Mouse (Mus musculus): ENCODE measurements around the gene Ubxn6.

The Ubxn6 gene

DNA sequence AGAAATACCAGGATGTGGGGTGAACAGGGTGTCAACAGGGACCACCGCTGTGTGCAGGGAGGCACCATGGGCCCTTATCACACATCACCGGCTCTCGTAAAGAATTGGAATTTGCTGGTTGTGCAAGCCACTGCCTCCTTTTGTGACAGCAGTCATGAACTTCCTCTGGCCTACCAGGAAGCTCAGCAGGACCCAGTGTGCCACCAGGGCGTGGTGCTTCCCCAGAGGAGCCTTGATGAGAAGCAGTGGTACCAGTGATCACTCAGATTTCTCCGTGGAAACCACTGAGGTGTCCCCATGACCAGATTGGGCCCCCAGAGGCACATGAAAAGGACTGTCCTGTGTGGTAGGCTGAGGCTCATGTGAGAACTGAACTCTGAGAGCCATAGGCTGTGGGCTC, 51.4 kb downstream of the Ubxn6 start:
- no peak for DNase-seq (ENCODE audit: low spot score)

DNA sequence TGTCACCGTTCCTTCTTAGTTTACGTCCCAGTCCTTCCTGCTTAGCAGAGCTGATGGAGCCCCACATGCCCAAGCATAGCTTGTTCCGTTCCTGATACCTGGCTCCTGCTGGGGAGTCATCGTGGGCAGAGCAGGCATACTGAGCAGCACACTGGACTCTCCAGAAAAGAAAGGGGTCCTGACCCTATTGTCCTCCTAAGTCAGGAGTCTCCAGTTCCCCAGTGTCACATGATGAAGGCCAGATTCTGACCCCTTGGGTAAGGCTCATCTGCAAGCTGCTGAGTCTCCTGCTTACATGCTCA, 51.9 kb downstream of the Ubxn6 start:
- no peak for DNase-seq (ENCODE audit: low spot score)

DNA sequence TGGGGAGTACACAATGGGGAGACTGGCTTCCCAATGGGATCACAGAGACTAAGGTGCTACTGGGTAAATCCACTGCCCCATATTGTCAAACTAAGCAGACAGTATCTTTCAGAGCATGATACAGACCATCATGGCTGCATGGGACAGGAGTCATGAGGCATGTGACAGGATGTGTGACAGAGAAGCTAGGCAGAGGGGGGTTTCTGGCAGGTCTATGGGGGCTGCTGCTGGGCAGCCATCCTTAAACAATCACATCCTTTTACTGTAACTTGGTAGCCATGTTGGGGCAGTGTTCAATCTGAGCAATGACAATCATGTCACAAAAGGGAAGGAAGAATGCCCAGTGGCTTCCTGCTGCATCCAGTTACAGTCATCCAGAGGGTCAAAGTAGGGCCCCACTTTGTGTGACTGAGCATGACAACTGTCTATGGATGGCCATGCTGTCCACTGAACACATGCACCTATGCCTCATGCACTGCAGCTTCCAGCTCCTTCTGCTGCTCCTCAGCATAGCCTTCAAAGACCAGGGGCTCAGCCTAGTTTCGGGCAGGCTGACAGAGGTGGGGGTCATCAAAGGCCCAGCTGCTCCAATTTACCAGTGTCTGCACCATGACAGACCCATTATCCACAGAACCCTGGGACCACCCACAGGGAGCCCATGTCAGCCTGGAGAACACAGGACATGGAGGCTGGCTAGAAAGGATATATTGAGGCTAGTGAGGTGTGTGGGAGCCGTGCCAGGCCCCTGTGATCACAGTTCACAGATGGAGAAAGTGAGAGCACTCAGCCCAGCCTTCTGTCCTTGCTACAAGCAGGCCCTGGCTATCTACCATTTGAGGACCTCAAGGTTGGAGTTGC, 52.5 kb downstream of the Ubxn6 start:
- no peak for DNase-seq (ENCODE audit: low spot score)

DNA sequence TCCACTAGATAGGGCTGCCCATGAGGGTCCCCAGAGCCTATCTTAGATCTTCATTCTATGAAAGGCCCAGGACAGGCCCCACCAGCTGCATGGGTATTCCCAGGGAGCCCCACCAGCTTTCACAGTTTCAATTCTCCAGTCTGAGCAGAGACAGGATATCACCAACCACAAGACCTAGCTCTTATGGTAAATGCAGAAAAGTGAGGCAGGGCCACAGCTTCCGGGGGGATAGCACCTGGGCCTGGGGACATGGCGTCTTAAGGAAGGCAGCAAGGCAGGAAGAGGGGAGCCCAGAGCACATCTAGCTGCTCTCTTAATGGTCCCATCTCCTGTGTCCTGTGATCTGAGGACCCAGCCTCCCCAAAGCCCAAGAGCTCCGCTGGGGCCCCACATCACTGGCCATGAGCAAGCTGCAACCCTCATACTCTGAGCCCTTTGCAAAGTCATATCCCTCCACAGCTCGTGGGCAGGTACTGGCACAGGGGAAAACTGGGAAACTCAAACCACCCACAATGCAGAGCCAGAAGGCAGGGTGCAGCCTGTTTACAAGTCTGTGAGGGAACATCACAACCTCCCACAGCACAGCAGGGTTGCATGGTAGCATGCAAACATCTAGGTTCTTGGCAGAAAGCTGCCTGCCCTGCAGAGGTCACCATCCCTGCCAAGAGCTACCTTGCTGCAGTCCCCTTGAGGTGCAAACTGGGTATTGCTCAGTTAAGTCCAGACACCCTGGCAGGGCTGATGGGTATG, 53.5 kb downstream of the Ubxn6 start:
- DNase-seq (ENCODE audit: low spot score), result no peak

DNA sequence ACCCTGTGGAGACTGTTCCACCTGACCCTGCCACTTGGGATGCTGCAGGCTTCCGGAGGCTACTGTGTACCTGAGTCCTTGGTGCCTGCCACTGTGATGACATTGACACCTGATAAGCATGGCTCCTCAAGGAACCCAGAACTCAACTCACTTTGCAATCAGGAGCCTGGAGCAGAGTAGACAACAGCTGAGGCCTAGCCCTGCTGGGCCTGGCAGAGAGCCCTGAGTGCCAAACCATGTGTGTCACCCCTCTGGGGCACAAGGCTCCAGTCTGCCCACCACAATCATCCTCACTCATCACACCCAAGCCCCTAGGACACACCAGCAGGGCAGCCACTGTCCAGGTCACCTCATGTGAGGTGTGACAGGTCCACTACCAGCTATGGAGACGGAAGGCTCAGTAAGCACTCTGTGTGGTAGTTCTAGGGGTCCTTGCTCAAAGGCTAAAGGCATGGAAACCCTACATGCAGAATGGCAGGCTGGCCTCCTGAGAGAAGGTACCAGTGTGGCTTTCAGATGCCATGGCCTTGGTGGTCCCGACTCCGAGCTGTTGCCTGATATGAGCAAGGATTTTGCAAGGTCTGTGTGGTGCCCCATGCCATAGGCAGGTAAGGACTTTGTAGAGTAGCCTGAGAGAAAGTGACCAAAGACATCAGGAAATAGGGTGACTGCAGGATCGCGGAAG, 54.3 kb downstream of the Ubxn6 start:
- DNase-seq (ENCODE audit: low spot score), result no peak

DNA sequence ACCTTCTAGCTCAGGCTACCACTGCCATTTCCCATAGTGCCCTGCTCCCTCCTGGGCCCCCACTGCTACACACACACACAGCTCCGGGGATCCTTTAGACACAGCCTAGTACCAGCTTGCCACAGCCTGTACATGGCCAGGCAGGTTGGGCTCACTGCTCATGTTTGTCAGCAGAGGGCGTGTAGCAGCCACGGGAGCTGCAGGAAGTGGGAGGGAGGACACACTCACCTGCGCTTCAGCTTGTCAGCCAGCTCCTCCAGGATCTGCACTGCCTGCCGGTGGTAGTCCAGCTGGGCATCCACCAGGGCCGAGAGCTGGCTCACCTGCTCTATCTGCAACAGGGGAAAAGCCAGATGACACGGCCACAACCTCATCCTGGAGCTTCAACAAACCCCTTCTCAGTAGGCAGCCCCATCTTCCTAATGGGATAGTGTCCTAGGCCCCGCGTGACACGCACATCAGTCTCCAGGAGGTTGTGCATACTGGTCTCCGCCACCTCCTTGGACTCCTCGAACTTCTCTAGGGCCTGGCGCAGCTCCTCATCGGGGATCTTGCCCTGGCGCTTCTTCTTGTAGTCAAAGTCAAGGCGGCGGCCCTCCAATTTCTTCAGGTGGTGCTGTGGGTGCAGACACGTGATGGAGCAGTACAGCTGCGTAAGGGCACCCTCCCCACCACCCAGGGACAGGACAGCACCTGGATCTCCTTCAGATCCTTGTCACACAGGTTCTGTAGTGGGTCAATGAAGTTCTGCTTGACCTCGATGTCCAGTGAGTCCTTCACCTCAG, 56.3 kb downstream of the Ubxn6 start:
- peak; percentile 55 for DNase-seq (ENCODE audit: low spot score)

DNA sequence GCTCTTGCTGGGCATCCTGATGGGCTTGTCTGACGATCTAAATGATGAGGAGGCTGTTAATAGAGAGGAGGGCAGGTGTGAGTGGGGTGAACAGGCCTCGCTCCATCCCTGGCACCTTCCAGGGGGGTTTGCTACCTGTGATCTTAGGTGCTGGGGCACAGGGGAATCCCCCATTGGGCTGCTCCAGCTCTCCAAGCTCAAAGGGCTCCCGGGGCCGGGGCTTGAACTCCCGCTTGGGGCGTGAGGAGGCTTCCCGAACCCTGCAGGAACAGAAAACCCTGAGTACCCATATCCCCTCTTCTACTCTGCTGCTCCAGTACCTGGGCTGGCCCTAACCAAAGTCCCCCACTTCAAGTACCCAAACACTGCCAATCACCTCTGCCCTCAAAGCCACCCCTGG, 57.0 kb downstream of the Ubxn6 start:
- DNase-seq (ENCODE audit: low spot score), result no peak

Data from yolk sac, embryonic 10.5 days (tissue).